Mouse (Mus musculus) myocyte (in vitro differentiated cells): Measurements from ENCODE around the gene Abcc4. TPM values are rescaled to one million over a fixed set of nuclear protein-coding genes. Genes with fewer than 3 reads are reported as not detected.

Experiments
- H3K27me3 ChIP-seq: one replicate; pipeline ENCODE4 v1.6.1; 2011; ENCODE audit not compliant: control insufficient read depth, insufficient read depth, insufficient read length
- H3K36me3 ChIP-seq: one replicate; pipeline ENCODE4 v1.6.1; 2011; ENCODE audit not compliant: control insufficient read depth, insufficient read depth
- H3K4me2 ChIP-seq: one replicate; pipeline ENCODE4 v1.6.1; 2011; ENCODE audit warnings: low read depth, control low read depth
- H3K4me3 ChIP-seq: one replicate; pipeline ENCODE4 v1.5.1; 2011; ENCODE audit warnings: mild to moderate bottlenecking, control low read depth, moderate library complexity
- H3K79me2 ChIP-seq: one replicate; pipeline ENCODE4 v1.6.1; 2011; ENCODE audit not compliant: control insufficient read depth, insufficient read depth
- H3ac ChIP-seq: one replicate; pipeline ENCODE4 v1.6.1; 2011; ENCODE audit not compliant: control insufficient read depth, insufficient read length
- CEBPB ChIP-seq: IDR thresholded peaks from 2 replicates; pipeline ENCODE4 v1.6.1; 2011; ENCODE audit warnings: mild to moderate bottlenecking, moderate library complexity; ENCODE audit not compliant: poor library complexity, insufficient read depth, severe bottlenecking
- E2F4 ChIP-seq: IDR thresholded peaks from one replicate; pipeline ENCODE4 v1.6.1; 2011; ENCODE audit warnings: mild to moderate bottlenecking, control low read depth, moderate library complexity; ENCODE audit not compliant: insufficient read depth
- MAX ChIP-seq: IDR thresholded peaks from one replicate; pipeline ENCODE4 v1.6.1; 2011; ENCODE audit warnings: low read depth, mild to moderate bottlenecking, control low read depth
- MYOD1 ChIP-seq, 3 experiments: IDR thresholded peaks; one replicate each; pipeline ENCODE4 v1.6.1; 2011; ENCODE audit warnings: control low read depth in 2 of 3, low read depth in 2 of 3, mild to moderate bottlenecking in 2 of 3, moderate library complexity in 1 of 3; ENCODE audit not compliant: insufficient read length in 2 of 3, control insufficient read depth in 1 of 3
- MYOG ChIP-seq, 3 experiments: IDR thresholded peaks; one replicate each; pipeline ENCODE4 v1.6.1; 2011; ENCODE audit warnings: control low read depth in 2 of 3, low read depth in 2 of 3, mild to moderate bottlenecking in 2 of 3; ENCODE audit not compliant: insufficient read length in 2 of 3, control insufficient read depth in 1 of 3, insufficient read depth in 1 of 3
- POLR2A ChIP-seq: IDR thresholded peaks from one replicate; pipeline ENCODE4 v1.6.1; 2011; ENCODE audit warnings: low read depth, mild to moderate bottlenecking, control low read depth, moderate library complexity; ENCODE audit not compliant: insufficient read length
- POLR2AphosphoS2 ChIP-seq: IDR thresholded peaks from one replicate; pipeline ENCODE4 v1.6.1; 2011; ENCODE audit warnings: low read depth, control low read depth; ENCODE audit not compliant: insufficient read length
- REST ChIP-seq: IDR thresholded peaks from one replicate; pipeline ENCODE4 v1.6.1; 2011; ENCODE audit warnings: mild to moderate bottlenecking, control low read depth, moderate library complexity; ENCODE audit not compliant: insufficient read depth, insufficient read length
- SRF ChIP-seq: IDR thresholded peaks from one replicate; pipeline ENCODE4 v1.6.1; 2011; ENCODE audit warnings: low read depth; ENCODE audit not compliant: control insufficient read depth, insufficient read length
- TCF12 ChIP-seq: IDR thresholded peaks from one replicate; pipeline ENCODE4 v1.6.1; 2011; ENCODE audit warnings: mild to moderate bottlenecking, control low read depth; ENCODE audit not compliant: poor library complexity, insufficient read depth, severe bottlenecking
- TCF3 ChIP-seq: IDR thresholded peaks from one replicate; pipeline ENCODE4 v1.6.1; 2011; ENCODE audit warnings: low read depth, control low read depth; ENCODE audit not compliant: insufficient read length
- USF1 ChIP-seq: IDR thresholded peaks from one replicate; pipeline ENCODE4 v1.6.1; 2011; ENCODE audit warnings: low read depth, mild to moderate bottlenecking, control low read depth, moderate library complexity
- polyA plus RNA-seq: library from polyadenylated mRNA; unstranded; fragments of >200 nt; fragmentation: generic; extraction: Trizol; gene quantifications from one replicate; pipeline ENCODE4 v1.2.1, GENCODE M21; 2012; ENCODE audit warnings: missing spikeins

The Abcc4 gene
- polyA plus RNA-seq, 1 experiment = 6.3 TPM

- TF ChIP-seq SRF (no peak), USF1 (no peak), TCF3 (no peak), MAX (no peak), REST (no peak), POLR2A (no peak), POLR2AphosphoS2 (no peak), MYOG (IDR thresholded peaks at IDR 0.05; ENCODE audit: control insufficient read depth in 1 of 3, insufficient read depth in 1 of 3, insufficient read length in 2 of 3, low read depth in 2 of 3) (no peak), TCF12 (no peak), CEBPB (no peak), E2F4 (no peak), MYOD1 (IDR thresholded peaks at IDR 0.05; ENCODE audit: control insufficient read depth in 1 of 3, insufficient read length in 2 of 3, low read depth in 2 of 3) (no peak)
- H3K79me2 ChIP-seq = no peaks in the 10 kb centered on the region
- no peaks in the 10 kb centered on the region for H3K36me3 ChIP-seq
- H3K4me2 ChIP-seq = no peak overlapping the region
- no peak overlapping the region for H3K4me3 ChIP-seq
- no peaks in the 10 kb centered on the region for H3K27me3 ChIP-seq
- H3ac ChIP-seq = no peak overlapping the region
These were observed 97.7 kb downstream of the Abcc4 start for GRCm38 (mm10) chr14:118608317-118608716.

- TF ChIP-seq MAX = no peak
- no peak for TF ChIP-seq REST
- TF ChIP-seq POLR2A = no peak
- TF ChIP-seq USF1 = no peak
- TF ChIP-seq MYOD1 (IDR thresholded peaks at IDR 0.05; ENCODE audit: control insufficient read depth in 1 of 3, insufficient read length in 2 of 3, low read depth in 2 of 3) = no peak
- no peak for TF ChIP-seq POLR2AphosphoS2
- TF ChIP-seq SRF = no peak
- no peak for TF ChIP-seq E2F4
- TF ChIP-seq TCF12 = no peak
- no peak for TF ChIP-seq CEBPB
- no peak for TF ChIP-seq TCF3
- no peak for TF ChIP-seq MYOG (IDR thresholded peaks at IDR 0.05; ENCODE audit: control insufficient read depth in 1 of 3, insufficient read depth in 1 of 3, insufficient read length in 2 of 3, low read depth in 2 of 3)
- no peak overlapping the region for H3K4me2 ChIP-seq
- H3K79me2 ChIP-seq = no peaks in the 10 kb centered on the region
- H3K4me3 ChIP-seq = no peak overlapping the region
- H3ac ChIP-seq = no peak overlapping the region
- H3K27me3 ChIP-seq = no peaks in the 10 kb centered on the region
- no peaks in the 10 kb centered on the region for H3K36me3 ChIP-seq
These were observed 99.5 kb downstream of the Abcc4 start for GRCm38 (mm10) chr14:118606476-118606875.

- H3K36me3 ChIP-seq = no peaks in the 10 kb centered on the region
- H3K4me2 ChIP-seq = no peak overlapping the region
- no peak overlapping the region for H3ac ChIP-seq
- H3K27me3 ChIP-seq = no peaks in the 10 kb centered on the region
- TF ChIP-seq POLR2A (no peak), TCF12 (no peak), CEBPB (no peak), REST (no peak), USF1 (no peak), POLR2AphosphoS2 (no peak), SRF (no peak), TCF3 (no peak), MYOD1 (IDR thresholded peaks at IDR 0.05; ENCODE audit: control insufficient read depth in 1 of 3, insufficient read length in 2 of 3, low read depth in 2 of 3) (no peak), E2F4 (no peak), MAX (no peak), MYOG (IDR thresholded peaks at IDR 0.05; ENCODE audit: control insufficient read depth in 1 of 3, insufficient read depth in 1 of 3, insufficient read length in 2 of 3, low read depth in 2 of 3) (no peak)
- H3K4me3 ChIP-seq = no peak overlapping the region
- H3K79me2 ChIP-seq = no peaks in the 10 kb centered on the region
These were observed 101.1 kb downstream of the Abcc4 start for GRCm38 (mm10) chr14:118604903-118605302.

- no peak overlapping the region for H3K4me2 ChIP-seq
- H3ac ChIP-seq = no peak overlapping the region
- TF ChIP-seq SRF (no peak), USF1 (no peak), MYOG (IDR thresholded peaks at IDR 0.05; ENCODE audit: control insufficient read depth in 1 of 3, insufficient read depth in 1 of 3, insufficient read length in 2 of 3, low read depth in 2 of 3) (no peak), CEBPB (no peak), POLR2A (no peak), TCF12 (no peak), MYOD1 (IDR thresholded peaks at IDR 0.05; ENCODE audit: control insufficient read depth in 1 of 3, insufficient read length in 2 of 3, low read depth in 2 of 3) (no peak), REST (no peak), E2F4 (no peak), POLR2AphosphoS2 (no peak), TCF3 (no peak), MAX (no peak)
- H3K27me3 ChIP-seq = no peaks in the 10 kb centered on the region
- no peak overlapping the region for H3K4me3 ChIP-seq
- H3K79me2 ChIP-seq = no peaks in the 10 kb centered on the region
- H3K36me3 ChIP-seq = no peaks in the 10 kb centered on the region
These were observed 104.0 kb downstream of the Abcc4 start for GRCm38 (mm10) chr14:118602031-118602430.
